Mouse (Mus musculus) small intestine, adult 2 months (tissue): Measurements from ENCODE around the gene Stt3a. TPM values are rescaled to one million over a fixed set of nuclear protein-coding genes. Genes with fewer than 3 reads are reported as not detected.

ENCODE experiments used
- H3K27ac ChIP-seq: fragments of 200-500 bp; 2 replicates; pipeline ENCODE4 v1.5.1; 2012; ENCODE audit warnings: low read depth, low read length, control low read depth, inconsistent platforms; ENCODE audit not compliant: insufficient read depth
- H3K27me3 ChIP-seq: fragments of 200-500 bp; 2 replicates; pipeline ENCODE4 v1.6.1; 2012; ENCODE audit warnings: mild to moderate bottlenecking, moderate library complexity, low read length, inconsistent platforms; ENCODE audit not compliant: control insufficient read depth, insufficient read depth
- H3K36me3 ChIP-seq: fragments of 200-500 bp; 2 replicates; pipeline ENCODE4 v1.6.1; 2012; ENCODE audit warnings: mild to moderate bottlenecking, low read length, control low read depth, inconsistent platforms; ENCODE audit not compliant: control insufficient read depth, insufficient read depth
- H3K4me1 ChIP-seq: fragments of 200-500 bp; 2 replicates; pipeline ENCODE4 v1.6.1; 2012; ENCODE audit warnings: low read length, inconsistent platforms, mixed read lengths; ENCODE audit not compliant: control insufficient read depth, insufficient read depth, insufficient read length
- H3K4me3 ChIP-seq: fragments of 200-500 bp; 2 replicates; pipeline ENCODE4 v1.5.1; 2012; ENCODE audit warnings: low read depth, mild to moderate bottlenecking, control low read depth, inconsistent platforms, low read length, moderate library complexity
- CTCF ChIP-seq: fragments of 200-500 bp; IDR thresholded peaks from 2 replicates; pipeline ENCODE4 v1.5.1; 2012; ENCODE audit warnings: low read depth, mild to moderate bottlenecking, control low read depth, inconsistent platforms, low read length, moderate library complexity, mixed read lengths; ENCODE audit not compliant: insufficient replicate concordance, insufficient read length; ENCODE audit errors: extremely low read depth
- POLR2A ChIP-seq: fragments of 200-500 bp; IDR thresholded peaks from 2 replicates; pipeline ENCODE4 v1.6.1; 2012; ENCODE audit warnings: low read depth, mild to moderate bottlenecking, control low read depth, inconsistent platforms, low read length, moderate library complexity
- WGBS: fragments of 180-500 bp; shearing (Covaris S2); methylation state at CpG from one replicate; pipeline ENCODE4 v1.1.7; 2018; 5-methylcytosine and 5-hydroxymethylcytosine counted together
- polyA plus RNA-seq: library from polyadenylated mRNA; depleted of rRNA; stranded (reverse); fragments of >200 nt; gene quantifications from 2 replicates; pipeline ENCODE4 v1.2.3, GENCODE M21; 2012; rRNA removed

Gene Stt3a
- polyA plus RNA-seq = 37.7 and 73.2 TPM in 2 replicates

DNA sequence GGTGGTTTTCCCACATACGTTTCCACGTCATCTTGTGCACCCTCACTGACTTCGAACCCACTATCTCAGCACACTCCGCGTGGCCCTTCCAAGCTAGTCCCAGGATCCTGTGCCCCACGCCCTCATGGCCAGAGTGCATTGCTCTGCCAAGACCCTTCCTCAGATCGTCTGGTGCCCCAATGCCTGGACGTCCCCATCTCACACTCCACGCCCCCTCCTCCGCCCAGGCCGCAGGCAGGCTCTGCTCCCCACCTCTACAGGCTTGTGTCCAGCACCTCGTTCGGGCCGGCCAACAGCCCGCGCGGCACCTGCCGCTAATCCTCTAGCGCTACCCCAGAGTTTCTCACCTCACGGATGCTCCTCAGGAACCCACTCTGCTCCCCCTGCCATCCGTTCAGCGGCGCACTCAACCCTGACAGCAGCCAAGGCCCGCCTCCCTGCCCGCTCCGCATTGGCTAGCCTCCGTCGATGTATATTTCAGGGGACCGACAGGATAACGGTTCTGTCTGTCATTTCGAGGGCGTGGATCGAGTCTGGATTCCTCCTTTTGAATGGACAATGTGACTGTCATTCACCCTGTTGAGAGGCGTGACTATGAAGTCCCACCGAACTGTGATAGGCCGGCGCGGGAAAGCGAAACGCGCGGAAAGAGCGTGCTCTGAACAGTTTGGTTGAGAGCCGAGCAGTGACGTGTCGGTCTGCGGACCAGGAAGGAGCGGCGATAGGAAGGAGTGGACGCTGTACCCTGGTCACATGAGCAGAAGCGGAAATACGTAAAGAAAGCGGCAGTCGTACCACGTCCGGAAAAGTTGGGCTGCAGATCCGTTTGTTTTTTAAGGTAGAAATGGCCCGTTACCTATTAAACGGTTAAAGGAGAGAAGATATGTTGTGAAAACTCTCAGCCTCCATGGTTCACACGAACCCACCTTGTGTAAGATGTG lies at the start of gene Stt3a:
Gene Stt3a (minus strand): TSS at position 477 of the 941 bp plus-strand sequence.
- Histone ChIP-seq H3K36me3 (peaks cover 15% of the 10 kb centered on the region), H3K4me1 (0 out of 2 replicates have a peak, but pooled peaks cover 2% of the 10 kb centered on the region), H3K27ac (peak within 1 kb of the TSS; percentile 74), H3K27me3 (no peaks in the 10 kb centered on the region), H3K4me3 (peak within 1 kb of the TSS; percentile 81)
- WGBS = under 1% methylated on average over 60 of the region's 60 CpGs
- TF ChIP-seq CTCF (no peak), POLR2A (peak; percentile 75; the same call in 1 of the 2 replicates)

DNA sequence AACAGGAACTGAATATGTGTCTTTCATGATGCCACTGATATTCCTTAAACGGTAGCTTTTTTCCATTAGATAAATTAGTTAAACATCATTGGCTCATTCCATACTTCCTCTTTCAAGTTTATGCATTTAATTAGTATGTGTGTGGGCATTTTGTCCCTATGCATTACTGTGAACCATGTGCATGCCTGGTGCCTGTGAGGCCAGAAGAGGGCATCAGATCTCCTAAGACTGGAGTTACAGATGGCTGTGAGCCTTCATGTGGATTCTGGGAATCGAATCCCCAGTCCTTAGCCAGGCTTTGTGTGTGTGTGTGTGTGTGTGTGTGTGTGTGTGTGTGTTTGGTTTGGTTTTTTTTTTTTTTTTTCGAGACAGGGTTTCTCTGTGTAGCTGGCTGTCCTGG lies 47.0 kb upstream of the Stt3a start:
- H3K36me3 ChIP-seq = no peaks in the 10 kb centered on the region
- H3K4me1 ChIP-seq = no peaks in the 10 kb centered on the region
- TF ChIP-seq POLR2A = no peak
- H3K27me3 ChIP-seq = no peaks in the 10 kb centered on the region; the same call in 1 of the 2 replicates
- 38% methylated on average over 3 of the region's 3 CpGs for WGBS
- no peak overlapping the region for H3K4me3 ChIP-seq
- no peak overlapping the region for H3K27ac ChIP-seq

DNA sequence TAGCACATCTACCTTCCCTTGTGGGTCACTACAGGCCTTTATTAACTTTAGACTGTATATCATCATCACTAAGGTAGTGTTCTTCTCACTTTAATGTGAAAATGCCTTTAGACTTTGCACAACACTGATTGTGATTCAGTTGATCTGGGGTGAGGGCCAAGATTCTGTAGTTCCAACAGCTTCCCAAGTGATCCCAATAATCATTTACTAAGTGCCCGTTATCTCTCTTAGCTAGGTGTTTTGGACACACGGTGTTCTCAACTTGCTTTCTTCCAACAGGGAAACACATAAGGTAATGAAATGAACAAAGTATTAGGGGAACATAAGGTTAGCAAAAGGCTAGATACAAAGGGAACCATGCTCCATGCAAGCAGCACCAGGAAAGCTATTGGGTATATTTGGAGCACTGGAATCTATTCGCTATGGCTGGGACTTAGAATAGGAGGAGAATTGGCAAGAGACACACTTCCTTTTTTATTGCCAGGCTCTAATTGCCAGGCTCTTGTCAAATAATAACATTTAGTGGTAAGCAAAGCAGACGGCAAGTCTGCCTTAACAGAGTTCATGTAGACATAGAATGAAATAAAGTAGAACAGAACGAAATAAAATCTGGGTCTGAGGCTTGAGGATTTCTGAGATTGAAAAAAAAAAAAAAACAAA lies 40.8 kb upstream of the Stt3a start:
- no peaks in the 10 kb centered on the region for H3K36me3 ChIP-seq
- TF ChIP-seq POLR2A (no peak), CTCF (no peak)

GRCm38 (mm10) chr9:36805256-36805975 lies 37.9 kb upstream of the Stt3a start:
- no peak for TF ChIP-seq POLR2A
- no peak for TF ChIP-seq CTCF
- Histone ChIP-seq H3K4me1 (peaks cover 5% of the 10 kb centered on the region; the same call in 1 of the 2 replicates), H3K27me3 (no peaks in the 10 kb centered on the region; the same call in 1 of the 2 replicates), H3K4me3 (no peak overlapping the region), H3K36me3 (no peaks in the 10 kb centered on the region), H3K27ac (no peak overlapping the region)
- 88% methylated on average over 3 of the region's 3 CpGs for WGBS

More for the DNA sequence above, 40.8 kb upstream of the Stt3a start:
- WGBS = 22% methylated on average over 5 of the region's 5 CpGs
- Histone ChIP-seq H3K4me3 (no peak overlapping the region), H3K27ac (no peak overlapping the region), H3K4me1 (peaks cover 5% of the 10 kb centered on the region; the same call in 1 of the 2 replicates), H3K27me3 (no peaks in the 10 kb centered on the region; the same call in 1 of the 2 replicates)

DNA sequence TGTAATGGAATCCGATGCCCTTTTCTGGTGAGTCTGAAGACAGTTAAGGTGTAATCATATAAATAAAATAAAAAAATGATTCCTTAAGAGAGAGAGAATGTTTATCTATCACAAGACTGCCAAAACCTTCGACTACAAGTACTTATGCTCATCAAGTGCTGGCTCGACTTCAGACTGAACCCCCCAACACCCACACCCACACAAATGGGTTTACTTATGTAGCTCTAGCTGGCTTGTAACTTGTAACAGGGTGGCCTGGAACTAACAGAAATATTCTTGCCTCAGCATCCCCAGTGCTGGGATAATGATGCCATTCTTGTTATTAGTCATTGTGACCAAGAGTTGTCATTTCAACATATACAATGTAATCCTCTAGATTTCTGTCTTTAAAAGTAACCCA lies 36.4 kb upstream of the Stt3a start:
- H3K4me3 ChIP-seq = no peak overlapping the region
- H3K36me3 ChIP-seq = no peaks in the 10 kb centered on the region
- H3K27me3 ChIP-seq = no peaks in the 10 kb centered on the region
- no peak overlapping the region for H3K27ac ChIP-seq
- peaks cover 5% of the 10 kb centered on the region; the same call in 1 of the 2 replicates for H3K4me1 ChIP-seq
- 78% methylated on average over 3 of the region's 3 CpGs for WGBS
- TF ChIP-seq POLR2A (no peak), CTCF (no peak)

GRCm38 (mm10) chr9:36803386-36803785 lies 35.9 kb upstream of the Stt3a start:
- Histone ChIP-seq H3K4me3 (no peak overlapping the region), H3K4me1 (peaks cover 2% of the 10 kb centered on the region; the same call in 1 of the 2 replicates), H3K27ac (no peak overlapping the region), H3K36me3 (no peaks in the 10 kb centered on the region), H3K27me3 (no peaks in the 10 kb centered on the region)
- WGBS = 83% methylated on average over 6 of the region's 6 CpGs
- TF ChIP-seq POLR2A (no peak), CTCF (no peak)
